Mouse (Mus musculus): ENCODE data around the gene Shisa6. TPM values are rescaled to one million over a fixed set of nuclear protein-coding genes. Genes with fewer than 3 reads are reported as not detected.

Gene Shisa6
- total and polyA plus RNA-seq, 3 experiments = not detected

- Histone ChIP-seq H3K27ac (ENCODE audit: insufficient read depth, low read depth) (no peak overlapping the region), H3K4me3 (replicated peaks in 1 of 3; ENCODE audit: low read depth in 2 of 3, low read length in 2 of 3, poor library complexity in 1 of 3) (no peak overlapping the region), H3K9ac (ENCODE audit: insufficient read depth, low read depth) (no peak overlapping the region), H3K79me2 (replicated peaks; ENCODE audit: control insufficient read depth, extremely low read depth, insufficient read depth, poor library complexity, severe bottlenecking) (no peaks in the 10 kb centered on the region), H3K4me1 (ENCODE audit: control insufficient read depth in 1 of 2, insufficient read depth in 2 of 2) (no peaks in the 10 kb centered on the region), H3K4me2 (ENCODE audit: insufficient read depth, low read depth, poor library complexity, severe bottlenecking) (no peak overlapping the region), H3K27me3 (replicated peaks) (peaks cover 14% of the 10 kb centered on the region), H3K9me3 (replicated peaks; ENCODE audit: low read length) (peaks cover 3% of the 10 kb centered on the region), H3K36me3 (replicated peaks in 1 of 2; ENCODE audit: control insufficient read depth in 1 of 2, insufficient read depth in 1 of 2, low read length in 1 of 2) (no peaks in the 10 kb centered on the region)
- dilution Hi-C loops (cut with MboI; ENCODE audit: extremely low pct_ligation_motif_present, extremely low pct_unique_long_range_greater_than_20kb, low sequenced_read_pairs) = no loop called here
- no peak for DNase-seq (ENCODE audit: extremely low read depth)
- no peak for TF ChIP-seq JUND (conservative IDR thresholded peaks at IDR 0.05; ENCODE audit: low read depth, low read length)
- no peak for TF ChIP-seq UBTF (IDR thresholded peaks at IDR 0.05; ENCODE audit: low read depth, low read length)
- TF ChIP-seq USF2 (conservative IDR thresholded peaks at IDR 0.05; ENCODE audit: low read depth, low read length) = no peak
- TF ChIP-seq SMC3 (IDR thresholded peaks at IDR 0.05; ENCODE audit: low read depth, low read length) = no peak
- TF ChIP-seq GABPA (IDR thresholded peaks at IDR 0.05; ENCODE audit: insufficient replicate concordance, low read depth, low read length) = no peak
- no peak for TF ChIP-seq MAZ (IDR thresholded peaks at IDR 0.05; ENCODE audit: low read depth, low read length)
- TF ChIP-seq TBP (conservative IDR thresholded peaks at IDR 0.05; ENCODE audit: low read depth, low read length) = no peak
- TF ChIP-seq MAFK (IDR thresholded peaks at IDR 0.05; ENCODE audit: insufficient replicate concordance, low read length) = no peak
- TF ChIP-seq CTCF (conservative IDR thresholded peaks at IDR 0.05 in 1 of 2, IDR thresholded peaks at IDR 0.05 in 1 of 2; ENCODE audit: low read depth in 2 of 2, low read length in 2 of 2) = no peak
- no peak for TF ChIP-seq POLR2A (IDR thresholded peaks at IDR 0.05; ENCODE audit: low read depth, low read length)
- no peak for TF ChIP-seq NRF1 (IDR thresholded peaks at IDR 0.05; ENCODE audit: low read depth, low read length)
- TF ChIP-seq CHD2 (IDR thresholded peaks at IDR 0.05; ENCODE audit: low read length) = no peak
- no peak for TF ChIP-seq EP300 (IDR thresholded peaks at IDR 0.05; ENCODE audit: low read length)
- TF ChIP-seq RAD21 (IDR thresholded peaks at IDR 0.05; ENCODE audit: low read depth, low read length) = no peak
- in situ Hi-C loops (cut with MboI; ENCODE audit: low pct_ligation_motif_present, low pct_unique_long_range_greater_than_20kb, low sequenced_read_pairs) = no loop called here
Observed at GRCm38 (mm10) chr11:66336313-66336712, 189.5 kb downstream of the Shisa6 start.

DNA sequence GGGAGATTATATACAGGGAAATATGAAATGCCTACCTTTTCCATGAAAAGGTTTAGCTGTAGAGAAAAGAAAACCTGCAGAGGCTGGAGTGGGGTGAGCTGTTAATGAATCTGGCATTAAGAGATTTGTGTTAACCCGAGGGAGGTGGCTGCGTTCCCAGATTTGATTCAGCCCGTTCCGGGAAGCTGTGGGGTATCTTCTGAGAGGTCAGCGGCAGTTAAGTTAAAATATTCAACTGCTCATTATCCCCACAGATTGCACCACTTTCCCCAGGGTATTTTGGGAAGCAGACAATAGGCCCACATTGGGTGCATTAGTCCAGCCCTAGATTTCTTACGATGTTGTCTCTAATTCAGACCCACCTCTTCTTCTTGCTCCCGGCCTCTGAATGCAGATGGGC, 213.0 kb downstream of the Shisa6 start:
- H3K27ac ChIP-seq (ENCODE audit: insufficient read depth, low read depth) = no peak overlapping the region
- peaks cover 28% of the 10 kb centered on the region for H3K27me3 ChIP-seq (replicated peaks)
- no peak overlapping the region for H3K9ac ChIP-seq (ENCODE audit: insufficient read depth, low read depth)
- in situ Hi-C loops (cut with MboI; ENCODE audit: low pct_ligation_motif_present, low pct_unique_long_range_greater_than_20kb, low sequenced_read_pairs) = no loop called here
- H3K36me3 ChIP-seq (replicated peaks in 1 of 2; ENCODE audit: control insufficient read depth in 1 of 2, insufficient read depth in 1 of 2, low read length in 1 of 2) = no peaks in the 10 kb centered on the region
- no peaks in the 10 kb centered on the region for H3K79me2 ChIP-seq (replicated peaks; ENCODE audit: control insufficient read depth, extremely low read depth, insufficient read depth, poor library complexity, severe bottlenecking)
- no peak for TF ChIP-seq MXI1 (IDR thresholded peaks at IDR 0.05; ENCODE audit: low read depth, low read length)
- no peak for TF ChIP-seq USF2 (conservative IDR thresholded peaks at IDR 0.05; ENCODE audit: low read depth, low read length)
- TF ChIP-seq IRF4 (IDR thresholded peaks at IDR 0.05; ENCODE audit: low read depth, low read length) = no peak
- TF ChIP-seq ELF1 (IDR thresholded peaks at IDR 0.05; ENCODE audit: low read depth, low read length) = no peak
- no peak for TF ChIP-seq POLR2AphosphoS2 (IDR thresholded peaks at IDR 0.05; ENCODE audit: low read depth, low read length)
- H3K4me3 ChIP-seq (replicated peaks in 1 of 3; ENCODE audit: low read depth in 2 of 3, low read length in 2 of 3, poor library complexity in 1 of 3) = no peak overlapping the region
- DNase-seq (ENCODE audit: extremely low read depth) = no peak
- no peak overlapping the region for H3K4me2 ChIP-seq (ENCODE audit: insufficient read depth, low read depth, poor library complexity, severe bottlenecking)
- dilution Hi-C loops (cut with MboI; ENCODE audit: extremely low pct_ligation_motif_present, extremely low pct_unique_long_range_greater_than_20kb, low sequenced_read_pairs) = no loop called here
- no peaks in the 10 kb centered on the region for H3K9me3 ChIP-seq (replicated peaks; ENCODE audit: low read length)
- no peaks in the 10 kb centered on the region for H3K4me1 ChIP-seq (ENCODE audit: control insufficient read depth in 1 of 2, insufficient read depth in 2 of 2)
